Mouse (Mus musculus) liver, postnatal 0 days (tissue): ENCODE results near the gene Mypn.

Source experiments
- CTCF ChIP-seq: sonication (generic); IDR thresholded peaks from 2 replicates; pipeline ENCODE4 v1.5.1; 2016; ENCODE audit warnings: antibody characterized with exemption, low read depth
- EP300 ChIP-seq: IDR thresholded peaks from 2 replicates; pipeline ENCODE4 v1.6.1; 2016; ENCODE audit warnings: antibody characterized with exemption, low read depth, mild to moderate bottlenecking

- TF ChIP-seq EP300 (no peak), CTCF (no peak)
Measured at GRCm38 (mm10) chr10:63172089-63172488, 31.7 kb downstream of the Mypn start.
